Mouse (Mus musculus): ENCODE data around the gene Aldh16a1.

Gene Aldh16a1

GRCm38 (mm10) chr7:45092828-45093515, 61.4 kb downstream of the Aldh16a1 start:
- no peak for DNase-seq (ENCODE audit: low read depth in 2 of 2, low spot score in 2 of 2)

GRCm38 (mm10) chr7:45092048-45092447, 62.3 kb downstream of the Aldh16a1 start, which contains the start of gene Rcn3:
Rcn3 (minus strand) TSS chr7:45092221.
- DNase-seq (ENCODE audit: low read depth in 2 of 2, low spot score in 2 of 2): no peak

DNA sequence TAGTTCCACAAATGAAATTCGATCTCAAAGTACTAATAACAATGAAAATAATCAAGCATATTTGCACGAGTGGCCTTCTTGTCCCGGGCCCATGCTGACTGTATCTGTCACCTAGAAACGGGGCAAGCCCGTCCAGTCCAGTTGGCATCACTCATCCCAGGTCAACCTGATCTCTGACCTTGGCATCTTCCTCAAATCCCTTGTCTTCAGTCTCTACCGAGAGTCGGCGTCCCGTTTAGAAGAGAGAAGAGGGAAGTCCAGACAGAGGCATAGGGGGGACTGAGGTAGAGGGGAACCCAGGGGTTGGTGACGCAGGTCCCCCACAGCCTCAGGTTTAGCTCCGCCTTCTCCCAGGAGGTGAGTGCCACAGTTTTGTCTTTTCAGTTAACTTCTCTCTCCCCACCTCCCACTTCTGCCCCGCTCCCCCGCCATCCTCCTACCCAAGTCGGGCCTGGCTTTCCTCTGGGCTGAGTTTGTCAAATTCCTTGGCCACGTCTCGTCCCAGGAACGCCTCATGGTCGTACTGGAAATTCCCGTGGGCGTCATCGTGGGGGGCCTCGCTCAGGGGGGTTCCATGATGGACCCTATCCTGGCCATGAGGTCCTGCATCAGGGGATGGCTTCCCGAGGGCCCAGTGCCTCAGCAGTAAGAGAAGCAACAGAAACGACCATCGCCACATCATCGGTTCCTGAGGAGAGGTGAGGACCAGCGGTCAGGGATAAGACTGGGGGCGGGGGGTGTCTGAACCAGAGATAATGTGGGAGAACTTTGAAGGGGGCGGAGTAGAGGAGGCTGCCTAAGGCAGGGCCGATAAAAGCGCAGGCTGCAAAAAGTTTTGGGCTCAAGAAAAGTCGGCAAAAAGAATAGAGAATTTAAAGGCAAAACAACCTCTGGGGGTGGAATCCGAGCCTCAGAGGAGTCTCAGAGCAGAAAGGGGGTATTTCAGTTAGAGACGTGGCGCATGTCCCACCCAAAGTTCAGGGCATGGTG, 63.1 kb downstream of the Aldh16a1 start:
- DNase-seq (ENCODE audit: low read depth in 2 of 2, low spot score in 2 of 2): no peak
